Mouse (Mus musculus) G1E-ER4 (cell line): ENCODE results near the gene Vmn1r100. TPM values are rescaled to one million over a fixed set of nuclear protein-coding genes. Genes with fewer than 3 reads are reported as not detected.
"Not testable (repeated sequence)": the region's sequence is repeated elsewhere in the genome, so short reads cannot be mapped to it uniquely, and the experiment has no call there.

Experiments
- GATA1 ChIP-seq: IDR thresholded peaks from one replicate; pipeline ENCODE4 v1.8.0; 2012; ENCODE audit warnings: low read length, inconsistent platforms
- polyA plus RNA-seq: library from polyadenylated mRNA; stranded (reverse); fragments of >175 nt; gene quantifications from 2 replicates; pipeline ENCODE4 v1.2.3, GENCODE M21; 2012

Gene Vmn1r100
- polyA plus RNA-seq = not detected in 2 replicates

- TF ChIP-seq GATA1 = not testable (repeated sequence)
These were observed at the start of gene Vmn1r100 for GRCm38 (mm10) chr7:20417642-20418041. TSS of gene Vmn1r100 (plus strand) at chr7:20417942.

GRCm38 (mm10) chr7:20375310-20375709 lies 42.4 kb upstream of the Vmn1r100 start, which contains the start of gene Gm5728:
TSS of gene Gm5728 (minus strand) at chr7:20375410.
- not testable (repeated sequence) for TF ChIP-seq GATA1

DNA sequence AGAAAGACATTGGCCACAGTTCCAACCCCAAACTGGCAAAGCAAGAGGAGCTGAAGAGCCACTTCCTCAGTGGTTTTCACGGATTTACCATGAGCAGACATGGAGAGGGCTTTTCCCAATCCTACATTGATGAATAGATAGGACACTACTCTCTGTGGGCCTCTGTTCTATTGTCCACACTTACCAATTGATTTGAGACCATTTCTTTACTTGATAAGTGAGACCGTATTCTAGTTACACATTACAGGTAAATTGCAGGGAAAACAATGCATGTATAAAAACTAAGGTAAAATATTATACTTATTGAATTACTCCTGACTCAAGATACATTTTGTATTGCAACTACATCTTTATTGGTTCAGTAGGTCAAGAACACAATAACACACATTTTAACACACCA lies 24.8 kb downstream of the Vmn1r100 start, which contains the start of gene Vmn1r101:
TSS of gene Vmn1r101 (minus strand) at position 101 of the 400 bp plus-strand sequence.
- not testable (repeated sequence) for TF ChIP-seq GATA1

Other genes starting within 250 kb of the Vmn1r100 start
- not detected in 2 replicates for gene Vmn1r94, start 249.6 kb upstream of the Vmn1r100 start, polyA plus RNA-seq
- not detected in 2 replicates for gene Vmn1r95, start 224.2 kb upstream of the Vmn1r100 start, polyA plus RNA-seq
- not detected in 2 replicates for gene Gm6164, start 212.3 kb upstream of the Vmn1r100 start, polyA plus RNA-seq
- gene Gm4498, start 184.1 kb upstream of the Vmn1r100 start, polyA plus RNA-seq = not detected in 2 replicates
- gene Gm5890, start 155.1 kb upstream of the Vmn1r100 start, polyA plus RNA-seq = not detected in 2 replicates
- not detected in 2 replicates for gene Gm4133, start 83.9 kb upstream of the Vmn1r100 start, polyA plus RNA-seq
- gene Gm5728, start 42.5 kb upstream of the Vmn1r100 start, polyA plus RNA-seq = not detected in 2 replicates
- not detected in 2 replicates for gene Vmn1r101, start 24.7 kb downstream of the Vmn1r100 start, polyA plus RNA-seq
- not detected in 2 replicates for gene Gm10670, start 57.0 kb downstream of the Vmn1r100 start, polyA plus RNA-seq
- gene Vmn1r103, start 92.6 kb downstream of the Vmn1r100 start, polyA plus RNA-seq = not detected in 2 replicates
- not detected in 2 replicates for gene Vmn1r104, start 115.9 kb downstream of the Vmn1r100 start, polyA plus RNA-seq
- gene Gm5726, start 127.8 kb downstream of the Vmn1r100 start, polyA plus RNA-seq = not detected in 2 replicates
- gene Gm4141, start 158.3 kb downstream of the Vmn1r100 start, polyA plus RNA-seq = not detected in 2 replicates
- not detected in 2 replicates for gene Gm4513, start 181.1 kb downstream of the Vmn1r100 start, polyA plus RNA-seq